Mouse (Mus musculus): ENCODE measurements at regions not wholly inside any gene's neighbourhood (a gene's known extent, or its start where the extent isn't known, plus 50 kb on each side); places are given as distances from the start of the nearest gene placed in this dataset.

- ATAC-seq (replicated peaks; ENCODE audit: low read depth, poor library complexity, severe bottlenecking) = no peak
These were observed 93.9 kb upstream of the Far2 start for GRCm38 (mm10) chr6:147953058-147953679.

GRCm38 (mm10) chr6:147953753-147954152 lies 93.3 kb upstream of the Far2 start:
- no peak for ATAC-seq (replicated peaks; ENCODE audit: low read depth, poor library complexity, severe bottlenecking)

- no peak for ATAC-seq (replicated peaks; ENCODE audit: low read depth, poor library complexity, severe bottlenecking)
These were observed 92.8 kb upstream of the Far2 start for GRCm38 (mm10) chr6:147954253-147954652.

GRCm38 (mm10) chr6:147954967-147955830 lies 91.9 kb upstream of the Far2 start:
- no peak for ATAC-seq (replicated peaks; ENCODE audit: low read depth, poor library complexity, severe bottlenecking)

- no peak for ATAC-seq (replicated peaks; ENCODE audit: low read depth, poor library complexity, severe bottlenecking)
These were observed 82.3 kb upstream of the Far2 start for GRCm38 (mm10) chr6:147964739-147965138.

GRCm38 (mm10) chr6:147970162-147970608 lies 76.9 kb upstream of the Far2 start:
- no peak for ATAC-seq (replicated peaks; ENCODE audit: low read depth, poor library complexity, severe bottlenecking)

- no peak for ATAC-seq (replicated peaks; ENCODE audit: low read depth, poor library complexity, severe bottlenecking)
These were observed 74.5 kb upstream of the Far2 start for GRCm38 (mm10) chr6:147972552-147972951.

GRCm38 (mm10) chr6:147973059-147973458 lies 74.0 kb upstream of the Far2 start:
- ATAC-seq (replicated peaks; ENCODE audit: low read depth, poor library complexity, severe bottlenecking) = no peak

- ATAC-seq (replicated peaks; ENCODE audit: low read depth, poor library complexity, severe bottlenecking) = no peak
These were observed 71.1 kb upstream of the Far2 start for GRCm38 (mm10) chr6:147975917-147976316.

- no peak for ATAC-seq (replicated peaks; ENCODE audit: low read depth, poor library complexity, severe bottlenecking)
These were observed 57.7 kb upstream of the Far2 start for GRCm38 (mm10) chr6:147989381-147989780.

Data from common myeloid progenitor, adult 5-6 weeks (primary cell).